Mouse (Mus musculus): ENCODE data around the gene Klhdc4.

Gene Klhdc4

GRCm38 (mm10) chr8:121749501-121749900, 79.9 kb downstream of the Klhdc4 start:
- no peak for DNase-seq (ENCODE audit: low read depth)
